Mouse (Mus musculus): ENCODE measurements around the gene Cacnb4.

Gene Cacnb4

GRCm38 (mm10) chr2:52603935-52604650 is 72.5 kb downstream of the Cacnb4 start:
- no peak for DNase-seq

- DNase-seq = no peak
Measured at GRCm38 (mm10) chr2:52603421-52603820, 73.2 kb downstream of the Cacnb4 start.

DNA sequence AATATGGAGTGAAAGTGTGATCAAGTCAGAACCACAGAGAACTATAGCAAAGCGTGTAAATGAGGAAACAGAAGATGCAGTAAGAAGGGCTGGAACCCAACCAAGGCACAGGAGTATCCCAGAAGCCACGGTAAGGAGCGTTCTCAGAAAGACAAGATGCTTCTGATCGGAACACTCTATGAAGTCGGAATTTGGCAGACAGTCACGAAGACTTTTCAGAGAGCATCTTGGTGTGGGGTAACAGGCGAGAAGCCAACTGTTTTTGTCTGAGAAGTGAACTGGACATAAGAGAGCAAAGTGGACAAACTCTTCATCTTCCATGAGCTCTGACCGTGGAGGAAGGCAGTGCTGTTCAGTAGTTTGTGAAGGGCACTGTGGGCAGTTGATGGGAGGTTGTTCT is 73.7 kb downstream of the Cacnb4 start:
- no peak for DNase-seq

DNA sequence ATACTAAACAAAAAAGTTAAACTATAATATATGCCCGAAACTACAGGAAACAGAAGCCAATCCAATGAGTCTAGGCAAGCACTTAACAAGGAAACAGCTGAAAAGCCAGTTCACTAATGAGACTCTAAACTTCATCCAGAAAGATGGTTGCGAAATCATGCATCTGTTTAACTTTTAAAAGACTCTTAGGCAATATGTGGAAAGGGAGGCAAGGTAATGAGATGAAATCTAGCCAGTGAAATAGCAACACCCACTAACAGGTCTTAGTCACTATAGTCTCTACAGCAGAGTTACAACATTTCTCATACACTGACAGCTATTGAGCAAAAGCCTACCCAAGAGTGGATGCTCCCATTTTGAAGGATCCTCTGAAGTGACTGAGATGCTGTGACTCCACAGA is 74.4 kb downstream of the Cacnb4 start:
- DNase-seq = no peak

DNA sequence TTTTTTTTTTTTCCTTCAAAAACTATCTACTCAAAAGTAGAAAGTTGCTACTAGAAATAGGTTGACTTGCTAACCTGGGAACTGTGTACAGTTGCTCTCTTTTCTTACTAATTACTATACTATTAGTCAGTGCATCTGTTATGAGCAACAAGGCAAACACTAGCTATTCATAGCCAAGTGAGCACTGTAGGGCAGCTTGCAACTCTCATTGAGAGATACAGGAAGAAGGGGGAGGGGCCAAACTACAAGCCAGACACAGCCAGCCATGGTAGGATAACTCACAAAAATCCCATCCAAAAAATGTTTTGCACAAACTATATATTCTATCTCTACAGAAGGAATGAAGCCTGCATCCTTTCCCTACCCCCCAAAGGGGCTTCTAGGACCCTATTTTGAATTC is 79.1 kb downstream of the Cacnb4 start:
- DNase-seq = no peak

- DNase-seq = no peak
Measured at GRCm38 (mm10) chr2:52593814-52594213, 82.8 kb downstream of the Cacnb4 start.

DNA sequence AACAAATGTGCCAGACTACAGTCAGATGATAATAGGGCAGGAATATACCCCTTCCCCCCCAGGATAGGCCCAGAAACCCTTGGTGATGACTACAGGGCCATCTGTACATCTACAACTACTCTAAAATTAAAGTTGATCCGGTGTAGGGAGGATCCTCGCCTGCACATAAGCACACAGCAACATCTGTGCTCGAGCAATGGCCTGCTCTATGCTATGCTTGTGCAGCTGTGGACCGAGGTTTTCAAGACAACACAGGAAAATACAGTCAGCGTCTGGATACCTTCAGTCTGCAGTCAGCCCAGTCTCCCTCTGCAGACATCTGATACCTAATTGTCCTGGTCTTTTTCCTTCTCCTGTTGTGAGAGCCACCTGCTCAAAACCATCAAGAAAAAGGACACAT is 83.4 kb downstream of the Cacnb4 start:
- DNase-seq = no peak

DNA sequence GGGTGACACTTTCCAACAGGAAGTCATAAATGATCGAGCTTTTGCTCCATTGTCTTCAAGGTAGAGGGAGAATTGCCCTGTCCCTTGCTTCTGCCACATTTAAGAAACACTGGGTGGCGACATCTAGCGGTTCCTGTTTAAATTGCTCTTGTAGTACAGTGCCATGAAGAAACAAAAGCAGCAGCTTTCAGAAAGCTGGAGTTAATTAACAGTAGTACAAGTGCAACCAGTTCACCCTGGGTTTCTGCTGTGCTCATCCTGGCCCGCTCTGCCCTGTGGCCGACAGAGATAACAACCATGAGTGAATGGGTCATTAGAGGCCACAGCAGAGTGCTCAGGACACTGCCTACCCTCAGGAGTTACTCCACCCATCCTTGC is 85.7 kb downstream of the Cacnb4 start:
- DNase-seq = peak; percentile 72 to 74

GRCm38 (mm10) chr2:52590340-52590969 is 86.2 kb downstream of the Cacnb4 start:
- DNase-seq = no peak

GRCm38 (mm10) chr2:52589514-52589913 is 87.1 kb downstream of the Cacnb4 start:
- no peak for DNase-seq

DNA sequence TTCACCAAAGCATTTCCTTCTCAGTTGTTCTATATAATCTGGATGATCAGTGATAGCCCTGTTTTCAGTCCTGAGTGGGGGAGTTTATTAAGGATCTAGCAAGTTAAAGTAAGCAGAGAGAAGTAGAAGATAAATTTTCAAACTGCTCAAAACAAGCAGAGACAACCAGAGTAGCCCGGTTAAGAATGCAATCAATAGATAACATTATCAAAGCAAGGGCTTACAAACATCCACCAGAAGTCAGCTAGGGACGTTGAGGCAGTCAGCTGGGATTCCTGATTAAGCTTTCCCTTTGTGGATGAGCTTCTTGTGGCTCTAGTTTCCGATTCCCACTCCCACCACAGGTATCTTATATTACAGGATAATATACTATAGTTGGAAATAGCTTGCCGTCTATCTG is 91.2 kb downstream of the Cacnb4 start:
- no peak for DNase-seq

DNA sequence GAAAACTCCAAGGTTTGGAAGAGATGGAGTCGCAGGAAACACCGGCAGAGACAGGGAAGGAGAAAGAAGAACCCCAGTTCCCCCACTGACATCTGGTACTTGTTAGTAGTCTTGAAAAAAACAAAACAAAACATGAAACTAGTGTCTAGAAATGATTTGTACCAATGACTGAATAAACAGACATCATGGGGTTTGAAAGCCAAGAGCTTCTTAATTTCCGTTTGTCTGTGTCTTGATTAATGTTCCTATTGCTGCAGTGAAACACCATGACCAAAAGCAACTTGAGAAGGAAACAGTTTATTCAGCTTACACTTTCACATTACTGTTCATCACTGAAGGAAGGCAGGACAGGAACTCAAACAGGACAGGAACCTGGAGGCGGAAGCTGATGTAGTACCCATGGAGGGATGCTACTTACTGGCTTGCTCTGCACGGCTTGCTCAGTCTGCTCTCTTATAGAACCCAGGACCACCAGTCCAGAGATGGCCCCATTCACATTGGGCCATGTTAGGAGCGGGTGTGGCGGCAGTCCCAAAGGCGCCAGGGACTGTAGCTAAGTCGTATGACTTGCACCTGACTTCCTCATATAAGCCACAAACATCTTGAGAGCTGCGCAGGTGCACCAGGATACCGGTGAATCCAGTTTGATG is 95.4 kb downstream of the Cacnb4 start:
- DNase-seq = no peak

- no peak for DNase-seq
Measured at GRCm38 (mm10) chr2:52580697-52581096, 95.9 kb downstream of the Cacnb4 start.

- no peak for DNase-seq
Measured at GRCm38 (mm10) chr2:52578846-52579245, 97.8 kb downstream of the Cacnb4 start.

- no peak for DNase-seq
Measured at GRCm38 (mm10) chr2:52577700-52578099, 98.9 kb downstream of the Cacnb4 start.

DNA sequence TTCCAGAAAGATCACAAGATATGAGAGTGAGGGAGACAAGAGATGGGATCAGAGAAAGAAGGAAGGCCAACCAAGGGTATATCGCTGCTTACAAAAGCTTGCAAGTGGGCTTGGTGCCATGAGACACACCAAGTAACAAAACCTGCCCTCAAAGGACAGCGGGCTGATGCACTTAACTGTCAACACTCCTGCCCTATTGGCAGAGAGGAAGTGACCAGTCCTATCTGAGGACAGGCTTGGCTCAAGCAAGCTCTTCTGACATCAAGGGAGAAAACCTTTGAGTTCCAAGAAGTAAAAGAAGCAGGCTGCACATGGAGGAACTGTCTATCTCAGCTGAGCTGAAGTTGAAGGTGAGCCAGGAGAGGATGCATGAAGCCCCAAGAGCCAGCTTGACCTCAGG is 100.1 kb downstream of the Cacnb4 start:
- no peak for DNase-seq

DNA sequence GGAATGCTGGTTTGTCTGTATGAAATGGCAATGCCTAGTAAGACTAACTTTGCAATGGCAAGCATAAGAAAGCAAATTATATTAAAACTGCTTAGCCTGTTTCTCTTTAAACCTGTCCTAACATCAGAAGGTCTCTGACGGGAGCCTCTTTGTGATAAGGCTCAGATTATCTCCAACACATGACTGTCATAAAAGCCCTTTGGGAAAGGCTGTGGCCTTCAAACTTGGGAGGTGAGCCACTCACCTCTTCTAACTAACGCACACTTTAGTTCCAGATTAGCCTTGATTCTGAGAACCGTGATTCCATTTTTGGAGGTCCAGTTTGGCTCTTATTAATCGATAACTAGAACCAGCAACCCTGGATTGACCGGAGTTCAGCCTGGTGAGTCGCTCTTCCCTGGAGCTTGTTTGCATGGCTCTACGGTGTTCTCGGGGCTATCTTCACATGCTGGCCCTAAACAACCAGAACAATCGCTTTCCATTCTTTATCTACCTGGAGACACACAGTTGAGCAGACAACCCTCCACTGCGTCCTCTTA is 100.9 kb downstream of the Cacnb4 start:
- no peak for DNase-seq

DNA sequence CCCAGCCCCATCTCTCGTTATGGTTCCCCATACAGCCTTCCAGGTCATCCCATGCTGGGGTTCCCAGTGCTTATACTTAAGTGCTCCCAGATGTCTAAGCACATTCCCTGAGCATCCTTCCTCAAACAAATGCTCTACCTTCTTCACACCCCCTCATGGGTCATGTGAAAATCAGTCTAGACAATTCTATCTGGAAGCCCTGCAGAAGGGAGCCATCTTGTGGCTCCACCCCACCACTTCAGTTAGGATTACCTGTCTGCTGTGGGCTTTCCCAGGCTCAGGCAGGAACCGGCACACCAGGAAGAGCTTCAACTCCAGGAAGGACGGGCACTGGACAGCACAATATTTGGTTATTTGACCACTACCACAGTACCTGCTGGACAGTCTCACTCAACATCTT is 101.7 kb downstream of the Cacnb4 start:
- no peak for DNase-seq

DNA sequence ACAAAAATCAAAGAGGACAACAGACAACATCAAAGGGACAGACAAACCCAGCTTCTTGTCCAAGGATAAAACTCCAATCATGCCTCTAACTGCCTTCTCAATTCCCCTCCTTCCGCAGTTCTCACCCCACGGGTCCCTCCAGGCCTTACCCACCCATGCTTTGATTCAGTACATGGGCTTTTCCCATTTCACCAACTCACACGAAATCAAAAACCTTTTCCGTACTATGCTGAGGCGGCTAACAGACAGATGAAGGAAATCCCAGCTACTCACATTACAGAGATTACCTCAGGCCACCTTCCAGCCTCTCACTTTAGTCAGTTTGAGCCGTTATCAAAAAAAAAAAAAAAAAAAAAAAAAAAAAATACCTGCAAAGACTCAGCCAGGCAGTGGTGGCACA is 104.4 kb downstream of the Cacnb4 start:
- DNase-seq = no peak

- peak; percentile 37 to 46 for DNase-seq
Measured at GRCm38 (mm10) chr2:52571339-52571968, 105.2 kb downstream of the Cacnb4 start.

GRCm38 (mm10) chr2:52570781-52571180 is 105.8 kb downstream of the Cacnb4 start:
- DNase-seq = peak in 1 of 2 experiments; percentile 4

DNA sequence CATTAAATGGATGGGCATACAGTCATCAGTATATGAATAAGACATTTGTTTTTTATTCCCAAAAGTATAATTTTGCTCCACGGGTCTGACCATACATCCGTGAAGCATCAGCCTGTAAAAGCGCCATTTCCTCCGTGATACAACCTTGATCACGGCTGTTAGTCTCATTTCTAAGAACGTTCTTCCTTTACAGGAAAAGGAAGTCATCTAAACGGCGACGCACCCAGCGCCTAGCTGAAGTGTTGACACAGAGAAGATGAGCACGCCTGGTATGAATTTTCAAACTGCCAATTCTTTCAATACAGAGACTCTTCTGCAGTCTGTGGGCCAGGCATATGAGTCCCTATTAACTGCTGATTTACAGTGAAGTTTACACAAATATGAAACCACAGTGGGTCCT is 106.5 kb downstream of the Cacnb4 start:
- DNase-seq = peak; percentile 27 to 31

DNA sequence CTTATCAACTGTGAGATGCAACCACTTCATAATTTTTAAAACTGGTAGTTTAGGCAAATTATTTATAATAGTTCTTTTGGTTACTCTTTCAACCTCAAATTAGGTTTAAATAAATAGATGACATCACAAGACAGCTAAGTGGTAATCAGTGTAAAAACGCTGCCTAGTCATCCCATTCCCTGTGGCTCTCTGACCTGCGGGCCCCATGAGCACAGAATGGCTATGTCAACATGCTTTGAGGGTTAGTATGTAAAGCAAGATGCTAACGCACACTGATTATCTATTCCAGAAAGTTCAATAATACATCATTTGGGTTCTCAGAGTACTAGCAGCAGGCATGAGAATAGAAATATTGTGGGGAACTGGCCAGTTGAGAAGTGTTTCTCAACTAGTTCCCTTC is 108.5 kb downstream of the Cacnb4 start:
- DNase-seq = no peak

GRCm38 (mm10) chr2:52567421-52567820 is 109.2 kb downstream of the Cacnb4 start:
- DNase-seq = no peak
